ENCODE assay signal across 29 mouse cellular contexts in genomic region chr19:17932665-17933064, GRCm38 (mm10).
"Had no signal": no experiment of that assay in that cellular context is flagged by ENCODE, and none has a peak within 500 bp of the region (broad histone marks: within the 10 kb centered on the region; RNA-seq: fewer than 3 reads in every experiment).

No protein-coding gene starts in this region.

- H3K36me3 ChIP-seq: heart, embryonic 10.5 days; heart, embryonic 12.5 days; hindbrain, embryonic 10.5 days; hindbrain, embryonic 12.5 days; intestine, embryonic 15.5 days; limb, embryonic 10.5 days; limb, embryonic 12.5 days; liver, embryonic 13.5 days; liver, embryonic 15.5 days had no signal

- H3K9me3 ChIP-seq: heart, embryonic 10.5 days; heart, embryonic 12.5 days; hindbrain, embryonic 10.5 days; hindbrain, embryonic 12.5 days; intestine, embryonic 15.5 days; limb, embryonic 10.5 days; limb, embryonic 12.5 days; liver, embryonic 13.5 days; liver, embryonic 15.5 days had no signal

- H3K4me2 ChIP-seq: heart, embryonic 12.5 days; hindbrain, embryonic 12.5 days; hindbrain, embryonic 14.5 days; intestine, embryonic 15.5 days; limb, embryonic 12.5 days; liver, embryonic 11.5 days; liver, embryonic 13.5 days; liver, embryonic 15.5 days had no signal

- DNase-seq: gastrocnemius, adult 2 months; gastrocnemius, postnatal 10 days; gastrocnemius, postnatal 25 days; heart, adult 18-20 months; heart, postnatal 10 days; heart, postnatal 4 days; kidney, adult 18-20 months; kidney, adult 8-10 months; kidney, postnatal 10 days; kidney, postnatal 25 days; kidney, postnatal 4 days; liver; liver, embryonic 13.5 days; liver, postnatal 0 days had no signal

- ATAC-seq: hindbrain, embryonic 16.5 days; inflammation-experienced regulatory T-cells, adult 6 months; intestine, embryonic 15.5 days; intestine, postnatal 0 days; liver, postnatal 0 days had no signal

- H3K4me1 ChIP-seq: heart, embryonic 10.5 days; heart, embryonic 12.5 days; hindbrain, embryonic 10.5 days; hindbrain, embryonic 12.5 days; intestine, embryonic 15.5 days; limb, embryonic 10.5 days; limb, embryonic 12.5 days; liver, embryonic 13.5 days; liver, embryonic 15.5 days had no signal

- H3K27me3 ChIP-seq: heart, embryonic 12.5 days; hindbrain, embryonic 12.5 days; intestine, embryonic 15.5 days; limb, embryonic 12.5 days; liver, embryonic 13.5 days; liver, embryonic 15.5 days had no signal

- H3K4me3 ChIP-seq: gastrocnemius, adult 2 months; heart, embryonic 10.5 days; heart, embryonic 12.5 days; hindbrain, embryonic 10.5 days; hindbrain, embryonic 12.5 days; intestine, embryonic 15.5 days; layer of hippocampus, adult 2 months; left cerebral cortex, adult 2 months; limb, embryonic 10.5 days; limb, embryonic 12.5 days; liver, embryonic 13.5 days; liver, embryonic 15.5 days had no signal

- H3K27ac ChIP-seq: gastrocnemius, adult 2 months; heart, embryonic 10.5 days; hindbrain, embryonic 10.5 days; hindbrain, embryonic 12.5 days; hindbrain, embryonic 14.5 days; intestine, embryonic 15.5 days; layer of hippocampus, adult 2 months; left cerebral cortex, adult 2 months; limb, embryonic 10.5 days; limb, embryonic 12.5 days; liver, embryonic 13.5 days; liver, embryonic 15.5 days had no signal

- H3K9ac ChIP-seq: heart, embryonic 12.5 days; hindbrain, embryonic 12.5 days; hindbrain, embryonic 14.5 days; intestine, embryonic 15.5 days; limb, embryonic 12.5 days; liver, embryonic 13.5 days; liver, embryonic 15.5 days; liver, postnatal 0 days had no signal
